Mouse (Mus musculus) lung, embryonic 14.5 days (tissue): ENCODE results near the gene Eng. TPM values are rescaled to one million over a fixed set of nuclear protein-coding genes. Genes with fewer than 3 reads are reported as not detected.
A peak's percentile ranks its signal among the peaks of the same experiment; 100 is the strongest.

Experiments used
- ATAC-seq: fragments of 200-750 bp; cut with Nextera tagmentation; 2 replicates; pipeline ENCODE4 v1.8.0; 2017; ENCODE audit warnings: mild to moderate bottlenecking, moderate TSS enrichment, moderate library complexity; ENCODE audit not compliant: insufficient read depth
- DNase-seq: peaks from one replicate; pipeline ENCODE4 v3.0.0-alpha.2; 2015
- H3K27ac ChIP-seq: fragments of 300-500 bp; sonication (generic); 2 replicates; pipeline ENCODE4 v1.5.1; 2014; ENCODE audit warnings: low read depth, mild to moderate bottlenecking, moderate library complexity
- H3K27me3 ChIP-seq: fragments of 300-500 bp; sonication (generic); 2 replicates; pipeline ENCODE4 v1.6.1; 2014; ENCODE audit warnings: low read length, control low read depth; ENCODE audit not compliant: insufficient read depth
- H3K36me3 ChIP-seq: fragments of 300-500 bp; sonication (generic); 2 replicates; pipeline ENCODE4 v1.6.1; 2014; ENCODE audit warnings: control low read depth; ENCODE audit not compliant: insufficient read depth
- H3K4me1 ChIP-seq: fragments of 300-500 bp; sonication (generic); 2 replicates; pipeline ENCODE4 v1.6.1; 2014; ENCODE audit warnings: antibody characterized with exemption, control low read depth; ENCODE audit not compliant: insufficient read depth
- H3K4me2 ChIP-seq: fragments of 300-500 bp; sonication (generic); 2 replicates; pipeline ENCODE4 v1.6.1; 2014; ENCODE audit warnings: mild to moderate bottlenecking
- H3K4me3 ChIP-seq: fragments of 300-500 bp; sonication (generic); 2 replicates; pipeline ENCODE4 v1.5.1; 2014; ENCODE audit warnings: low read depth, low read length
- H3K9ac ChIP-seq: fragments of 300-500 bp; sonication (generic); 2 replicates; pipeline ENCODE4 v1.6.1; 2014
- H3K9me3 ChIP-seq: fragments of 300-500 bp; sonication (generic); 2 replicates; pipeline ENCODE4 v1.6.1; 2016; ENCODE audit warnings: low read depth, low read length, control low read depth
- CTCF ChIP-seq: IDR thresholded peaks from 2 replicates; pipeline ENCODE4 v1.5.1; 2016; ENCODE audit warnings: antibody characterized with exemption, low read depth
- WGBS: fragments of 180-500 bp; shearing (Covaris S2); extraction: QIAGEN DNeasy Blood & Tissue Kit; methylation state at CpG from one replicate; pipeline ENCODE4 v1.1.7; 2014; 5-methylcytosine and 5-hydroxymethylcytosine counted together
- polyA plus RNA-seq: library from polyadenylated mRNA; unstranded; fragments of >200 nt; fragmentation: Nextera tagmentation; extraction: Ambion mirVana; gene quantifications from 2 replicates; pipeline ENCODE4 v1.2.1, GENCODE M21; 2014

The Eng gene
- polyA plus RNA-seq, 1 experiment from 2014 or later: 98.5 TPM

- Histone ChIP-seq H3K9me3 (no peaks in the 10 kb centered on the region), H3K36me3 (no peaks in the 10 kb centered on the region), H3K4me1 (peaks cover 6% of the 10 kb centered on the region), H3K9ac (no peak overlapping the region), H3K27me3 (no peaks in the 10 kb centered on the region), H3K27ac (no peak overlapping the region), H3K4me3 (no peak overlapping the region), H3K4me2 (no peak overlapping the region)
- DNase-seq: no peak
- TF ChIP-seq CTCF: no peak
- ATAC-seq: no peak
- 81% methylated on average over 7 of the region's 7 CpGs for WGBS
Measured at GRCm38 (mm10) chr2:32636617-32637016, 9.8 kb upstream of the Eng start.

GRCm38 (mm10) chr2:32637778-32638281, 8.6 kb upstream of the Eng start:
- Histone ChIP-seq H3K27ac (peak overlapping the region; percentile 76), H3K9ac (no peak overlapping the region; the same call in 1 of the 2 replicates), H3K9me3 (no peaks in the 10 kb centered on the region), H3K4me3 (no peak overlapping the region), H3K27me3 (no peaks in the 10 kb centered on the region), H3K4me1 (peaks cover 6% of the 10 kb centered on the region), H3K36me3 (no peaks in the 10 kb centered on the region), H3K4me2 (0 out of 2 replicates have a peak overlapping the region, but pooled peaks have one; percentile 1)
- DNase-seq: peak; percentile 79
- 12% methylated on average over 11 of the region's 11 CpGs for WGBS
- TF ChIP-seq CTCF: no peak
- peak; percentile 80 for ATAC-seq

- Histone ChIP-seq H3K27ac (no peak overlapping the region; the same call in 1 of the 2 replicates), H3K9me3 (no peaks in the 10 kb centered on the region), H3K4me3 (no peak overlapping the region), H3K4me2 (no peak overlapping the region), H3K27me3 (no peaks in the 10 kb centered on the region), H3K36me3 (no peaks in the 10 kb centered on the region), H3K4me1 (peaks cover 6% of the 10 kb centered on the region), H3K9ac (no peak overlapping the region)
- no peak for ATAC-seq
- DNase-seq: no peak
- no peak for TF ChIP-seq CTCF
- 40% methylated on average over 1 of the region's 1 CpGs for WGBS
Measured at GRCm38 (mm10) chr2:32639632-32640031, 6.8 kb upstream of the Eng start.

GRCm38 (mm10) chr2:32640550-32641051, 5.8 kb upstream of the Eng start:
- no peak for TF ChIP-seq CTCF
- ATAC-seq (no peak), DNase-seq (no peak)
- no peaks in the 10 kb centered on the region for H3K27me3 ChIP-seq
- WGBS: 51% methylated on average over 6 of the region's 6 CpGs
- H3K27ac ChIP-seq: peak overlapping the region; percentile 12; the same call in 1 of the 2 replicates
- H3K4me2 ChIP-seq: no peak overlapping the region
- peaks cover 7% of the 10 kb centered on the region for H3K4me1 ChIP-seq
- H3K9me3 ChIP-seq: no peaks in the 10 kb centered on the region
- no peak overlapping the region for H3K4me3 ChIP-seq
- no peak overlapping the region for H3K9ac ChIP-seq
- H3K36me3 ChIP-seq: no peaks in the 10 kb centered on the region

- TF ChIP-seq CTCF: no peak
- Histone ChIP-seq H3K4me2 (no peak overlapping the region), H3K36me3 (no peaks in the 10 kb centered on the region), H3K27me3 (no peaks in the 10 kb centered on the region), H3K4me1 (peaks cover 12% of the 10 kb centered on the region), H3K9me3 (no peaks in the 10 kb centered on the region), H3K9ac (no peak overlapping the region), H3K4me3 (no peak overlapping the region), H3K27ac (no peak overlapping the region)
- 81% methylated on average over 5 of the region's 5 CpGs for WGBS
- ATAC-seq (no peak), DNase-seq (no peak)
Measured at GRCm38 (mm10) chr2:32641810-32642209, 4.6 kb upstream of the Eng start.

- no peak for TF ChIP-seq CTCF
- H3K9ac ChIP-seq: no peak overlapping the region
- H3K4me1 ChIP-seq: peaks cover 9% of the 10 kb centered on the region
- H3K9me3 ChIP-seq: no peaks in the 10 kb centered on the region
- no peak overlapping the region for H3K4me3 ChIP-seq
- no peaks in the 10 kb centered on the region for H3K36me3 ChIP-seq
- DNase-seq: no peak
- ATAC-seq: no peak
- H3K4me2 ChIP-seq: no peak overlapping the region
- no peaks in the 10 kb centered on the region for H3K27me3 ChIP-seq
- 59% methylated on average over 7 of the region's 7 CpGs for WGBS
- no peak overlapping the region for H3K27ac ChIP-seq
Measured at GRCm38 (mm10) chr2:32642813-32643212, 3.6 kb upstream of the Eng start.

- Histone ChIP-seq H3K27ac (no peak overlapping the region), H3K9ac (no peak overlapping the region), H3K4me3 (no peak overlapping the region), H3K4me1 (peaks cover 6% of the 10 kb centered on the region; the same call in 1 of the 2 replicates), H3K9me3 (no peaks in the 10 kb centered on the region), H3K36me3 (no peaks in the 10 kb centered on the region), H3K27me3 (no peaks in the 10 kb centered on the region), H3K4me2 (no peak overlapping the region)
- WGBS: 50% methylated on average over 9 of the region's 9 CpGs
- no peak for TF ChIP-seq CTCF
- DNase-seq (no peak), ATAC-seq (no peak)
Measured at GRCm38 (mm10) chr2:32644083-32644482, 2.3 kb upstream of the Eng start.
